Comparison of ENCODE assay signal across 26 mouse cellular contexts in the genomic region with DNA sequence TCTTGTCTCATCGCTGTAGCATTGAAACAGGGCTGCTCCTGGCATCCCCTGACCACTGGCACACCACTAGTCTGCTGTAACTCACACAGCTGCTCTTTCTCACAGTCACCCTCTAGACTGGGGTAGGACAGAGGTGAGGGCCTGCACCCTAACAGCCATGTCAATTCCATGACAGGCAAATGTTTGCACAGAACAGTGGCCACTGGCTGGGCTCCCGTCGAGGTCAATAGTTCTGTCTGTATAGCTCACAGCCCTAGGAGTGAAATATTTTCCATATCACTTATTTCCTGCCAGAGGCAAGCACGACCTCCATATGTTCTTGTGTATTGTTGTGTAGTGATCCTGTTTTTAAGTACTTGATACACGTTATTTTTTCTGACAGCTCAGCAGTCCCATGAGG. TPM values are rescaled to one million over a fixed set of nuclear protein-coding genes. Genes with fewer than 3 reads are reported as not detected.
A peak's percentile ranks its signal among the peaks of the same experiment; 100 is the strongest.
DNase-seq lines count a peak whose midpoint lies in the region; ATAC-seq and TF ChIP-seq lines count a peak whose summit lies in the region.
"Had no signal": no experiment of that assay in that cellular context is flagged by ENCODE, and none has a peak within 500 bp of the region (broad histone marks: within the 10 kb centered on the region; RNA-seq: fewer than 3 reads in every experiment).

No protein-coding gene starts in this region.

- peak; percentile 78; the same call in 1 of the 2 replicates for ATAC-seq in lung, embryonic 15.5 days (ENCODE audit: borderline replicate concordance, extremely low read depth, low FRiP score, low TSS enrichment)
- 0 out of 2 replicates have a peak, but pooled peaks have one; percentile 33 for ATAC-seq in liver, embryonic 14.5 days (ENCODE audit: insufficient read depth)
- ATAC-seq: forebrain, postnatal 0 days had no signal

- no peak for TF ChIP-seq CTCF in liver, embryonic 14.5 days (IDR thresholded peaks at IDR 0.05; ENCODE audit: low read depth)

- WGBS in lung, embryonic 15.5 days: 34% methylated on average over 5 of the region's 5 CpGs
- 45% methylated on average over 5 of the region's 5 CpGs for WGBS in liver, embryonic 14.5 days (ENCODE audit: insufficient replicate concordance)

- H3K9me3 ChIP-seq in lung, embryonic 15.5 days: no peaks in the 10 kb centered on the region
- no peaks in the 10 kb centered on the region for H3K9me3 ChIP-seq in liver, embryonic 14.5 days (ENCODE audit: control insufficient read depth, low read length)
- H3K9me3 ChIP-seq: forebrain, embryonic 12.5 days; heart, embryonic 12.5 days; hindbrain, embryonic 13.5 days; neural tube, embryonic 15.5 days had no signal

- no peak for TF ChIP-seq EP300 in liver, embryonic 14.5 days (IDR thresholded peaks at IDR 0.05; ENCODE audit: low read depth)

- no peaks in the 10 kb centered on the region for H3K4me1 ChIP-seq in lung, embryonic 15.5 days
- H3K4me1 ChIP-seq in liver, embryonic 14.5 days (replicated peaks; ENCODE audit: control insufficient read depth in 2 of 2, insufficient read depth in 2 of 2, low read length in 1 of 2): 0 out of 4 replicates have a peak, but pooled peaks cover 0 to 3% of the 10 kb centered on the region in 2 experiments
- H3K4me1 ChIP-seq: forebrain, embryonic 12.5 days; hindbrain, embryonic 13.5 days; neural tube, embryonic 15.5 days had no signal

- no peak overlapping the region for H3K4me2 ChIP-seq in lung, embryonic 15.5 days
- no peak overlapping the region for H3K4me2 ChIP-seq in liver, embryonic 14.5 days (ENCODE audit: low read depth)
- H3K4me2 ChIP-seq: forebrain, embryonic 12.5 days; heart, embryonic 12.5 days; hindbrain, embryonic 13.5 days; neural tube, embryonic 15.5 days had no signal

- H3K27me3 ChIP-seq in lung, embryonic 15.5 days: no peaks in the 10 kb centered on the region
- H3K27me3 ChIP-seq in liver, embryonic 14.5 days (ENCODE audit: control insufficient read depth, insufficient read depth, low read length): no peaks in the 10 kb centered on the region
- H3K27me3 ChIP-seq: forebrain, embryonic 12.5 days; heart, embryonic 12.5 days; hindbrain, embryonic 13.5 days; neural tube, embryonic 15.5 days had no signal

- no peak overlapping the region for H3K27ac ChIP-seq in lung, embryonic 15.5 days
- no peak overlapping the region for H3K27ac ChIP-seq in liver, embryonic 14.5 days
- H3K27ac ChIP-seq: forebrain, embryonic 12.5 days; heart, adult 2 months; hindbrain, embryonic 13.5 days; kidney, postnatal 0 days; macrophage; neural tube, embryonic 15.5 days had no signal

- no peak for DNase-seq in lung, postnatal 14 days
- DNase-seq in retina, postnatal 1 day: peak; percentile 1
- no peak for DNase-seq in retina, embryonic 14.5 days (ENCODE audit: low spot score)
- DNase-seq in liver, embryonic 14.5 days (ENCODE audit: low read depth in 3 of 3, low spot score in 3 of 3): no peak
- DNase-seq in adrenal gland, postnatal 14 days: no peak
- DNase-seq: adrenal gland, postnatal 36 days; B cell, adult 2 months; cerebellum, adult 18-20 months; cerebellum, postnatal 10 days; forebrain, postnatal 0 days; heart, adult 2 months; heart, postnatal 4 days; kidney, adult 2 months; kidney, postnatal 4 days; midbrain, embryonic 14.5 days; right cerebral cortex, postnatal 4 days had no signal

- no peak overlapping the region for H3K4me3 ChIP-seq in lung, embryonic 15.5 days
- H3K4me3 ChIP-seq in liver, embryonic 14.5 days (ENCODE audit: insufficient read depth in 1 of 2, low read depth in 2 of 2, low read length in 2 of 2): no peak overlapping the region
- H3K4me3 ChIP-seq: erythroblast, embryonic 14.5 days; forebrain, embryonic 12.5 days; heart, adult 2 months; heart, embryonic 12.5 days; hindbrain, embryonic 13.5 days; neural tube, embryonic 15.5 days had no signal

- H3K36me3 ChIP-seq in lung, embryonic 15.5 days: no peaks in the 10 kb centered on the region
- no peaks in the 10 kb centered on the region for H3K36me3 ChIP-seq in liver, embryonic 14.5 days (replicated peaks; ENCODE audit: control insufficient read depth, insufficient read depth, low read depth)
- H3K36me3 ChIP-seq: forebrain, embryonic 12.5 days; heart, embryonic 12.5 days; hindbrain, embryonic 13.5 days; neural tube, embryonic 15.5 days had no signal

- no peak overlapping the region for H3K9ac ChIP-seq in lung, embryonic 15.5 days
- no peak overlapping the region for H3K9ac ChIP-seq in liver, embryonic 14.5 days (replicated peaks)
- H3K9ac ChIP-seq: forebrain, embryonic 12.5 days; forebrain, postnatal 0 days; heart, embryonic 12.5 days; hindbrain, embryonic 13.5 days; neural tube, embryonic 15.5 days had no signal

RNA-seq across cellular contexts. Expression of a gene that starts 54.3 kb away (rescaled TPM):
- polyA plus RNA-seq in lung, embryonic 15.5 days (2015; fragmentation: Nextera tagmentation; extraction: Ambion mirVana): 3.2 and 3.4 TPM in 2 replicates
- polyA plus RNA-seq in liver, embryonic 14.5 days (2012; rRNA removed): 0.09 and 0.14 TPM in 2 replicates
- polyA plus RNA-seq in liver, embryonic 14.5 days (2014; fragmentation: Nextera tagmentation; extraction: Ambion mirVana): not detected in 2 replicates
- 7.4 and 7.5 TPM in 2 replicates for total RNA-seq in adrenal gland, postnatal 14 days (2021)
- total RNA-seq: common myeloid progenitor, adult 5-6 weeks; megakaryocyte-erythroid progenitor cell, adult 5-6 weeks had no signal
- polyA plus RNA-seq: erythroblast, embryonic 14.5 days; macrophage had no signal
